Mouse (Mus musculus): Measurements from ENCODE around the gene Trdmt1.

DNA sequence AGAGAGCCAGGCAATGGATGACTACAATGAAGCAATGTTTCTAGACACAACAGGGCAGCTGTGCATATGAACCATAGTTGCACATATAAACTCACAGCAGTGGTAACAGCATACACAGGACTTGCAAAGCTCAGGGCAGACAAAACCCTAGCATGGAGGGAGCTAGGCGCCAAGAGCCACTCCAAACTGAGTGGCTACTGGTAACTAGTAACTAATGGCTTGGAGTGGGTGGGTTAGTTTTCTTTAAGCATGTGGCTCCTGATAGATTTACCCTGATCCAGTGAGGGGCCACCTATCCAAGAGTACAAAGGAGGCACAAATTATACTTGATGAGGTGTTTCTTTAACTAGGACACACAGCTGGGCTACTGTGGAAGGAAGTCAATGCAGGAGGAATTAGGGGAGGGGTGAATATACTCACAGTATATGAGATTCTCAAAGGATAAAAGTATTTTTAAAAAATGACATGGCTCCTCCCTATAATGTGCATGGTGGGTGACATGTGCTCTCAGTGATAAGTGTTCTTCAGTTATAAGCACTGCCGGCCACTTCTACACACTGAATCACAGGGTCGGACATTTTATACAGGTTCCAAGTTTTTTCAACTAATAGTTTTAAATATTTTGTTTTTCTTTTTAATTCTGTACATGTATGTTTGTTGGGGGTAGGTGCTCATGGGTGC, 15.1 kb downstream of the Trdmt1 start:
- TF ChIP-seq CTCF (IDR thresholded peaks at IDR 0.05; ENCODE audit: extremely low read depth, insufficient read length, insufficient replicate concordance, low read depth, low read length), result no peak
- no peak for TF ChIP-seq POLR2A (IDR thresholded peaks at IDR 0.05; ENCODE audit: low read depth, low read length)

Data from small intestine, adult 2 months (tissue).